Mouse (Mus musculus) MEL (cell line): ENCODE measurements around the gene E2f2. TPM values are rescaled to one million over a fixed set of nuclear protein-coding genes. Genes with fewer than 3 reads are reported as not detected.

Experiments used
- DNase-seq: peaks from one replicate; pipeline ENCODE4 v3.0.0; 2011; ENCODE audit warnings: low read depth, low spot score
- H3K27ac ChIP-seq: 2 replicates; pipeline ENCODE4 v1.5.1; 2012; ENCODE audit warnings: low read depth, mild to moderate bottlenecking, control low read depth, low read length, moderate library complexity; ENCODE audit not compliant: control insufficient read depth
- H3K27me3 ChIP-seq, 2 experiments: fragments of 150-350 bp in 1 of 2; sonication (generic) in 1 of 2; 2 replicates each; pipeline ENCODE4 v1.6.1; 2012; ENCODE audit warnings: low read length in 2 of 2, mild to moderate bottlenecking in 2 of 2, improper control_type of control experiment in 1 of 2, moderate library complexity in 1 of 2; ENCODE audit not compliant: insufficient read depth in 2 of 2, control insufficient read depth in 1 of 2
- H3K36me3 ChIP-seq, 2 experiments: 2 replicates each; pipeline ENCODE4 v1.6.1; 2012 to 2014; ENCODE audit warnings: low read length in 2 of 2, improper control_type of control experiment in 1 of 2, inconsistent platforms in 1 of 2, mild to moderate bottlenecking in 1 of 2; ENCODE audit not compliant: insufficient read depth in 2 of 2, control insufficient read depth in 1 of 2
- H3K4me1 ChIP-seq, 2 experiments: fragments of 150-350 bp in 1 of 2; sonication (generic) in 1 of 2; 2 replicates each; pipeline ENCODE4 v1.6.1; 2012; ENCODE audit warnings: low read length in 2 of 2, improper control_type of control experiment in 1 of 2, mild to moderate bottlenecking in 1 of 2; ENCODE audit not compliant: insufficient read depth in 2 of 2, control insufficient read depth in 1 of 2
- H3K4me3 ChIP-seq, 2 experiments: fragments of 150-350 bp in 1 of 2; sonication (generic) in 1 of 2; 2 replicates each; pipeline ENCODE4 v1.5.1; 2012; ENCODE audit warnings: low read depth in 2 of 2, low read length in 2 of 2, mild to moderate bottlenecking in 2 of 2, moderate library complexity in 2 of 2, control low read depth in 1 of 2, improper control_type of control experiment in 1 of 2; ENCODE audit not compliant: control insufficient read depth in 1 of 2, insufficient read depth in 1 of 2
- H3K79me2 ChIP-seq: 2 replicates; pipeline ENCODE4 v1.6.1; 2012; ENCODE audit warnings: mild to moderate bottlenecking, low read length, moderate library complexity; ENCODE audit not compliant: control insufficient read depth, poor library complexity, insufficient read depth
- H3K9ac ChIP-seq: 2 replicates; pipeline ENCODE4 v1.6.1; 2012; ENCODE audit warnings: low read depth, mild to moderate bottlenecking, control low read depth, low read length, moderate library complexity; ENCODE audit not compliant: control insufficient read depth, poor library complexity, severe bottlenecking
- H3K9me3 ChIP-seq: fragments of 150-350 bp; sonication (generic); replicated peaks from 2 replicates; pipeline ENCODE4 v1.6.1; 2012; ENCODE audit warnings: mild to moderate bottlenecking, low read length, improper control_type of control experiment, moderate library complexity; ENCODE audit not compliant: insufficient read depth
- BHLHE40 ChIP-seq: IDR thresholded peaks from 2 replicates; pipeline ENCODE4 v1.6.1; 2012; ENCODE audit warnings: low read depth, mild to moderate bottlenecking, inconsistent platforms, low read length, improper control_type of control experiment, borderline replicate concordance
- CTCF ChIP-seq, 3 experiments: IDR thresholded peaks in 2 of 3; conservative IDR thresholded peaks in 1 of 3; 2 replicates each; pipeline ENCODE4 v1.5.1; 2011 to 2012; ENCODE audit warnings: low read length in 3 of 3, low read depth in 2 of 3, mild to moderate bottlenecking in 2 of 3, improper control_type of control experiment in 1 of 3, inconsistent platforms in 1 of 3, mixed read lengths in 1 of 3, moderate library complexity in 1 of 3; ENCODE audit not compliant: control insufficient read depth in 1 of 3, insufficient read depth in 1 of 3, poor library complexity in 1 of 3, severe bottlenecking in 1 of 3
- ELF1 ChIP-seq: IDR thresholded peaks from 2 replicates; pipeline ENCODE4 v1.6.1; 2014; ENCODE audit warnings: low read depth, mild to moderate bottlenecking, inconsistent platforms, low read length, improper control_type of control experiment, moderate library complexity
- ETS1 ChIP-seq: IDR thresholded peaks from 2 replicates; pipeline ENCODE4 v1.6.1; 2012; ENCODE audit warnings: low read depth, mild to moderate bottlenecking, inconsistent platforms, low read length, improper control_type of control experiment, moderate library complexity
- GABPA ChIP-seq: IDR thresholded peaks from 2 replicates; pipeline ENCODE4 v1.6.1; 2012; ENCODE audit warnings: low read depth, mild to moderate bottlenecking, inconsistent platforms, low read length, improper control_type of control experiment, moderate library complexity
- GATA1 ChIP-seq: IDR thresholded peaks from 2 replicates; pipeline ENCODE4 v1.6.1; 2011; ENCODE audit warnings: low read depth, low read length, improper control_type of control experiment
- MAFK ChIP-seq: IDR thresholded peaks from 2 replicates; pipeline ENCODE4 v1.6.1; 2011; ENCODE audit warnings: low read depth, mild to moderate bottlenecking, low read length, improper control_type of control experiment, borderline replicate concordance
- MAX ChIP-seq: IDR thresholded peaks from 2 replicates; pipeline ENCODE4 v1.6.1; 2011; ENCODE audit warnings: low read length, improper control_type of control experiment
- MAZ ChIP-seq: IDR thresholded peaks from 2 replicates; pipeline ENCODE4 v1.6.1; 2012; ENCODE audit warnings: low read depth, mild to moderate bottlenecking, inconsistent platforms, low read length, improper control_type of control experiment
- MEF2A ChIP-seq: IDR thresholded peaks from 2 replicates; pipeline ENCODE4 v1.6.1; 2014; ENCODE audit warnings: low read depth, mild to moderate bottlenecking, inconsistent platforms, low read length, improper control_type of control experiment; ENCODE audit not compliant: poor library complexity, insufficient replicate concordance, severe bottlenecking; ENCODE audit errors: extremely low read depth
- MXI1 ChIP-seq: IDR thresholded peaks from 2 replicates; pipeline ENCODE4 v1.6.1; 2011; ENCODE audit warnings: mild to moderate bottlenecking, low read depth, low read length, improper control_type of control experiment
- MYB ChIP-seq: IDR thresholded peaks from 2 replicates; pipeline ENCODE4 v1.6.1; 2011; ENCODE audit warnings: mild to moderate bottlenecking, low read depth, low read length, improper control_type of control experiment
- POLR2AphosphoS2 ChIP-seq: IDR thresholded peaks from 2 replicates; pipeline ENCODE4 v1.6.1; 2011; ENCODE audit warnings: low read length, improper control_type of control experiment
- POLR2AphosphoS5 ChIP-seq: IDR thresholded peaks from 2 replicates; pipeline ENCODE4 v1.6.1; 2012; ENCODE audit warnings: low read depth, borderline replicate concordance, mild to moderate bottlenecking, inconsistent platforms, low read length, moderate library complexity, mixed read lengths
- RCOR1 ChIP-seq: IDR thresholded peaks from 2 replicates; pipeline ENCODE4 v1.6.1; 2012; ENCODE audit warnings: low read depth, mild to moderate bottlenecking, inconsistent platforms, low read length, improper control_type of control experiment
- SMC3 ChIP-seq: IDR thresholded peaks from 2 replicates; pipeline ENCODE4 v1.6.1; 2011; ENCODE audit warnings: low read depth, low read length, improper control_type of control experiment
- TAL1 ChIP-seq: IDR thresholded peaks from 2 replicates; pipeline ENCODE4 v1.6.1; 2012; ENCODE audit warnings: mild to moderate bottlenecking, inconsistent platforms, low read length, moderate library complexity, mixed read lengths
- TBP ChIP-seq: IDR thresholded peaks from 2 replicates; pipeline ENCODE4 v1.8.0; 2011; ENCODE audit warnings: low read depth, low read length, improper control_type of control experiment
- UBTF ChIP-seq: IDR thresholded peaks from 2 replicates; pipeline ENCODE4 v1.6.1; 2012; ENCODE audit warnings: low read depth, mild to moderate bottlenecking, inconsistent platforms, low read length, improper control_type of control experiment, moderate library complexity, borderline replicate concordance; ENCODE audit not compliant: insufficient read depth
- USF1 ChIP-seq: IDR thresholded peaks from 2 replicates; pipeline ENCODE4 v1.6.1; 2014; ENCODE audit warnings: low read depth, mild to moderate bottlenecking, inconsistent platforms, low read length, improper control_type of control experiment, moderate library complexity
- USF2 ChIP-seq, 2 experiments: IDR thresholded peaks; 2 replicates each; pipeline ENCODE4 v1.6.1; 2011 to 2012; ENCODE audit warnings: improper control_type of control experiment in 2 of 2, low read length in 2 of 2, borderline replicate concordance in 1 of 2, inconsistent platforms in 1 of 2, low read depth in 1 of 2, mild to moderate bottlenecking in 1 of 2; ENCODE audit not compliant: insufficient read depth in 1 of 2
- ZKSCAN1 ChIP-seq: IDR thresholded peaks from 2 replicates; pipeline ENCODE4 v1.6.1; 2012; ENCODE audit warnings: low read depth, mild to moderate bottlenecking, inconsistent platforms, low read length, improper control_type of control experiment, moderate library complexity
- ZMIZ1 ChIP-seq: IDR thresholded peaks from 2 replicates; pipeline ENCODE4 v1.6.1; 2012; ENCODE audit warnings: low read depth, mild to moderate bottlenecking, inconsistent platforms, low read length, improper control_type of control experiment, moderate library complexity
- ZNF384 ChIP-seq: IDR thresholded peaks from 2 replicates; pipeline ENCODE4 v1.6.1; 2012; ENCODE audit warnings: low read depth, mild to moderate bottlenecking, inconsistent platforms, low read length, improper control_type of control experiment
- polyA plus RNA-seq, 2 experiments: library from polyadenylated mRNA; stranded (reverse) in 1 of 2; unstranded in 1 of 2; fragments of >175 nt in 1 of 2; fragments of >200 nt in 1 of 2; gene quantifications; 2 replicates each; pipeline versions ENCODE4 v1.2.1 to v1.2.4; 2012; ENCODE audit warnings: low replicate concordance in 2 of 2, low read depth in 1 of 2; ENCODE audit not compliant: insufficient read length in 2 of 2, insufficient read depth in 1 of 2, missing spikeins in 1 of 2
- total RNA-seq: library from RNA; depleted of rRNA; stranded (reverse); fragments of 300-350 nt; gene quantifications from 2 replicates; pipeline ENCODE4 v1.2.3, GENCODE M21; 2012

The E2f2 gene
- total and polyA plus RNA-seq, 3 experiments, result 11.2 to 25.4 TPM; not detected in 1

GRCm38 (mm10) chr4:136179456-136179855, 7.3 kb downstream of the E2f2 start:
- no peak for DNase-seq
- TF ChIP-seq GABPA (no peak), ZKSCAN1 (no peak), MAX (no peak), MYB (no peak), MXI1 (no peak), TBP (no peak), ELF1 (no peak), MEF2A (no peak), CTCF (IDR thresholded peaks at IDR 0.05 in 2 of 3, conservative IDR thresholded peaks at IDR 0.05 in 1 of 3; ENCODE audit: control insufficient read depth in 1 of 3, insufficient read depth in 1 of 3, low read depth in 2 of 3, low read length in 3 of 3, poor library complexity in 1 of 3, severe bottlenecking in 1 of 3) (no peak), ETS1 (no peak), MAZ (no peak), RCOR1 (no peak), USF1 (no peak), POLR2AphosphoS5 (no peak), ZMIZ1 (no peak), MAFK (no peak)
- Histone ChIP-seq H3K27me3 (no peaks in the 10 kb centered on the region), H3K9ac (no peak overlapping the region), H3K4me3 (no peak overlapping the region), H3K9me3 (no peaks in the 10 kb centered on the region), H3K4me1 (peaks cover 13 to 59% of the 10 kb centered on the region in 2 experiments), H3K79me2 (peaks cover 19% of the 10 kb centered on the region), H3K36me3 (peaks cover 0 to 50% of the 10 kb centered on the region in 2 experiments; a peak in 3 of 4 replicates), H3K27ac (peak overlapping the region; percentile 94)

- H3K4me3 ChIP-seq, result no peak overlapping the region
- H3K9me3 ChIP-seq, result no peaks in the 10 kb centered on the region
- DNase-seq, result peak; percentile 65
- H3K27me3 ChIP-seq, result no peaks in the 10 kb centered on the region
- no peak overlapping the region for H3K9ac ChIP-seq
- no peak overlapping the region for H3K27ac ChIP-seq
- TF ChIP-seq USF2 (IDR thresholded peaks at IDR 0.05; ENCODE audit: borderline replicate concordance in 1 of 2, insufficient read depth in 1 of 2, low read depth in 1 of 2, low read length in 2 of 2) (no peak), MXI1 (no peak), CTCF (IDR thresholded peaks at IDR 0.05 in 2 of 3, conservative IDR thresholded peaks at IDR 0.05 in 1 of 3; ENCODE audit: control insufficient read depth in 1 of 3, insufficient read depth in 1 of 3, low read depth in 2 of 3, low read length in 3 of 3, poor library complexity in 1 of 3, severe bottlenecking in 1 of 3) (peak; percentile 26 to 74 (median 63)), GATA1 (no peak), TAL1 (no peak), BHLHE40 (no peak), UBTF (no peak), SMC3 (0 out of 2 replicates have a peak, but pooled peaks have one; percentile 6), POLR2AphosphoS2 (no peak), ZNF384 (no peak)
- peaks cover 12 to 59% of the 10 kb centered on the region in 2 experiments for H3K4me1 ChIP-seq
- peaks cover 18% of the 10 kb centered on the region for H3K79me2 ChIP-seq
- peaks cover 0 to 50% of the 10 kb centered on the region in 2 experiments; a peak in 3 of 4 replicates for H3K36me3 ChIP-seq
Observed at GRCm38 (mm10) chr4:136179998-136180397, 7.8 kb downstream of the E2f2 start.
